In the genomic region with DNA sequence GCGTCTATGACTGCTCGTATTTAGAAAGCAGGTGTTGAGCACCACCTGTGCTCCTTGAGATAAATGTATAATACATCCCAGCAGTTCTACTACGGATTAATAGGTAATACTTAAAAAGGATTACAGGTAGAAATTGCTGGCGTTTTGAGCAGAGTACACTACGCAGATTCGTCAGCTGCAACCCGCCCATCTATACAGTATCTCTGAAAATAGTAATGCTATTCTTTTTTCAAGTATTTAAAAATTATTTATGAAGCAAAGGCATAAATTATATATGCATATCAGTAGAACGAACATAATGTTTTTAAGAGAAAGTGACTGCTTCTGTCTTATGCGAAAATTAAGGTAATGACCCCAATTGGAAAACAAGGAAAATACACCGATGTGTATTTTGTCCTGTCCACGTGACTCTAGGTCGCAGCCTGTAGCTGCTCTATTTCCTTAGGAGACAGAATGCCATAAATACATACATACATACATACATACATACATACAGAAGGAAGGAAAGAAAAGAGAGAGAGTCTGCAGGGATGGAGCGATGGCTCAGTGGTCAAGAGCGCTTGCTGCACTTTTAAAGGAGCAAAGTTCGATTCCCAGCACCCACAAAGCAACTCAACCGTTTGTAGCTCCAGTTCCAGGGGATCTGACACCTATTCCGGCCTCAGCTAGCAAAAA, we compare ENCODE assay signal across 8 mouse cellular contexts. TPM values are rescaled to one million over a fixed set of nuclear protein-coding genes. Genes with fewer than 3 reads are reported as not detected.
DNase-seq lines count a peak whose midpoint lies in the region; ATAC-seq and TF ChIP-seq lines count a peak whose summit lies in the region.

No protein-coding gene starts in this region.

- peak; percentile 71 for ATAC-seq in lung, embryonic 14.5 days (ENCODE audit: insufficient read depth)
- ATAC-seq in hindbrain, embryonic 14.5 days (ENCODE audit: low FRiP score) = peak; percentile 21; the same call in 1 of the 2 replicates
- peak; percentile 75 for ATAC-seq in midbrain, embryonic 11.5 days (ENCODE audit: low FRiP score)

- H3K27me3 ChIP-seq in lung, embryonic 14.5 days (ENCODE audit: insufficient read depth, low read length) = no peaks in the 10 kb centered on the region
- H3K27me3 ChIP-seq in embryonic facial prominence, embryonic 10.5 days (replicated peaks; ENCODE audit: low read depth, poor library complexity, severe bottlenecking) = no peaks in the 10 kb centered on the region
- H3K27me3 ChIP-seq in hindbrain, embryonic 14.5 days (ENCODE audit: control insufficient read depth, insufficient read depth, low read length) = no peaks in the 10 kb centered on the region
- no peaks in the 10 kb centered on the region for H3K27me3 ChIP-seq in midbrain, embryonic 11.5 days (ENCODE audit: control insufficient read depth, insufficient read depth, low read length)

- peak; percentile 60 for DNase-seq in lung, embryonic 14.5 days
- no peak for DNase-seq in lung, postnatal 10 days
- DNase-seq in embryonic facial prominence, embryonic 10.5 days (ENCODE audit: low spot score) = no peak
- no peak for DNase-seq in hindbrain, embryonic 14.5 days (ENCODE audit: low spot score)
- DNase-seq in midbrain, embryonic 11.5 days (ENCODE audit: low spot score, missing footprints) = no peak
- no peak for DNase-seq in natural killer cell, adult 2 months (ENCODE audit: low spot score in 2 of 2)
- no peak for DNase-seq in right cerebral cortex, postnatal 10 days (ENCODE audit: low spot score in 2 of 2)
- no peak for DNase-seq in thymus, postnatal 0 days (ENCODE audit: low spot score)

- H3K4me1 ChIP-seq in lung, embryonic 14.5 days (ENCODE audit: insufficient read depth) = no peaks in the 10 kb centered on the region
- H3K4me1 ChIP-seq in embryonic facial prominence, embryonic 10.5 days = peaks cover 24% of the 10 kb centered on the region
- H3K4me1 ChIP-seq in hindbrain, embryonic 14.5 days (replicated peaks; ENCODE audit: control insufficient read depth, insufficient read depth, low read length) = peaks cover 12% of the 10 kb centered on the region
- H3K4me1 ChIP-seq in midbrain, embryonic 11.5 days (ENCODE audit: control insufficient read depth, insufficient read depth, low read length) = peaks cover 6% of the 10 kb centered on the region; the same call in 1 of the 2 replicates

- no peaks in the 10 kb centered on the region for H3K36me3 ChIP-seq in lung, embryonic 14.5 days (ENCODE audit: insufficient read depth)
- H3K36me3 ChIP-seq in embryonic facial prominence, embryonic 10.5 days (replicated peaks) = no peaks in the 10 kb centered on the region
- H3K36me3 ChIP-seq in hindbrain, embryonic 14.5 days (replicated peaks; ENCODE audit: control insufficient read depth, insufficient read depth) = no peaks in the 10 kb centered on the region
- no peaks in the 10 kb centered on the region for H3K36me3 ChIP-seq in midbrain, embryonic 11.5 days (ENCODE audit: control insufficient read depth, insufficient read depth, low read length)

- under 1% methylated on average over 17 of the region's 17 CpGs for WGBS in lung, embryonic 14.5 days
- under 1% methylated on average over 17 of the region's 17 CpGs for WGBS in embryonic facial prominence, embryonic 10.5 days
- 2% methylated on average over 17 of the region's 17 CpGs for WGBS in hindbrain, embryonic 14.5 days
- 1% methylated on average over 17 of the region's 17 CpGs for WGBS in midbrain, embryonic 11.5 days

- no peak for TF ChIP-seq CTCF in lung, embryonic 14.5 days (IDR thresholded peaks at IDR 0.05; ENCODE audit: low read depth)

- peak overlapping the region; percentile 71 for H3K4me2 ChIP-seq in lung, embryonic 14.5 days
- H3K4me2 ChIP-seq in hindbrain, embryonic 14.5 days (replicated peaks) = peak overlapping the region; percentile 51
- H3K4me2 ChIP-seq in midbrain, embryonic 11.5 days = peak overlapping the region; percentile 49

- peak overlapping the region; percentile 41 for H3K9ac ChIP-seq in lung, embryonic 14.5 days
- H3K9ac ChIP-seq in hindbrain, embryonic 14.5 days = peak overlapping the region; percentile 37
- peak overlapping the region; percentile 42 for H3K9ac ChIP-seq in midbrain, embryonic 11.5 days (ENCODE audit: low read length)

- no peaks in the 10 kb centered on the region for H3K9me3 ChIP-seq in lung, embryonic 14.5 days (ENCODE audit: low read depth, low read length)
- no peaks in the 10 kb centered on the region for H3K9me3 ChIP-seq in embryonic facial prominence, embryonic 10.5 days
- no peaks in the 10 kb centered on the region for H3K9me3 ChIP-seq in hindbrain, embryonic 14.5 days (ENCODE audit: control insufficient read depth, low read length)
- no peaks in the 10 kb centered on the region for H3K9me3 ChIP-seq in midbrain, embryonic 11.5 days (ENCODE audit: control insufficient read depth, low read length)

- peak overlapping the region; percentile 71 for H3K4me3 ChIP-seq in lung, embryonic 14.5 days (ENCODE audit: low read depth, low read length)
- peak overlapping the region; percentile 87 for H3K4me3 ChIP-seq in embryonic facial prominence, embryonic 10.5 days
- peak overlapping the region; percentile 60 for H3K4me3 ChIP-seq in hindbrain, embryonic 14.5 days (replicated peaks; ENCODE audit: low read length)
- peak overlapping the region; percentile 77 for H3K4me3 ChIP-seq in midbrain, embryonic 11.5 days (ENCODE audit: low read depth, low read length)

- peak overlapping the region; percentile 70 for H3K27ac ChIP-seq in lung, embryonic 14.5 days (ENCODE audit: low read depth)
- H3K27ac ChIP-seq in embryonic facial prominence, embryonic 10.5 days (replicated peaks) = peak overlapping the region; percentile 95
- H3K27ac ChIP-seq in hindbrain, embryonic 14.5 days = peak overlapping the region; percentile 82
- H3K27ac ChIP-seq in midbrain, embryonic 11.5 days (ENCODE audit: low read depth, low read length) = peak overlapping the region; percentile 30; the same call in 1 of the 2 replicates

RNA-seq across cellular contexts. Expression of a gene that starts 0.6 kb away (rescaled TPM):
- polyA plus RNA-seq in lung, embryonic 14.5 days (2014; fragmentation: Nextera tagmentation; extraction: Ambion mirVana) = 38.0 and 38.3 TPM in 2 replicates
- 37.3 and 38.8 TPM in 2 replicates for polyA plus RNA-seq in embryonic facial prominence, embryonic 10.5 days (2016; fragmentation: Nextera tagmentation; extraction: Ambion mirVana)
- polyA plus RNA-seq in hindbrain, embryonic 14.5 days (2014; fragmentation: Nextera tagmentation; extraction: Ambion mirVana) = 34.9 and 35.7 TPM in 2 replicates
- 47.6 and 60.3 TPM in 2 replicates for polyA plus RNA-seq in midbrain, embryonic 11.5 days (2014; fragmentation: Nextera tagmentation; extraction: Ambion mirVana)
- 27.8 and 32.1 TPM in 2 replicates for polyA plus RNA-seq in thymus, postnatal 0 days (2015; fragmentation: Nextera tagmentation; extraction: Ambion mirVana)

RNA-seq across cellular contexts. Expression of a gene that starts 5.5 kb away (rescaled TPM):
- 0.25 and 0.34 TPM in 2 replicates for polyA plus RNA-seq in lung, embryonic 14.5 days (2014; fragmentation: Nextera tagmentation; extraction: Ambion mirVana)
- 0.09 TPM in 1 of 2 replicates, not detected in the other for polyA plus RNA-seq in embryonic facial prominence, embryonic 10.5 days (2016; fragmentation: Nextera tagmentation; extraction: Ambion mirVana)
- 0.31 and 0.50 TPM in 2 replicates for polyA plus RNA-seq in hindbrain, embryonic 14.5 days (2014; fragmentation: Nextera tagmentation; extraction: Ambion mirVana)
- 0.10 and 0.15 TPM in 2 replicates for polyA plus RNA-seq in midbrain, embryonic 11.5 days (2014; fragmentation: Nextera tagmentation; extraction: Ambion mirVana)
- polyA plus RNA-seq in thymus, postnatal 0 days (2015; fragmentation: Nextera tagmentation; extraction: Ambion mirVana) = 61.0 and 77.4 TPM in 2 replicates

Comparison
In these comparisons a context has a peak if more than half of its experiments do, and no peak if none do; other contexts are left out.
1. ATAC-seq: peak in every context shown above with its lines; median percentile 75 in midbrain, embryonic 11.5 days; 71 in lung, embryonic 14.5 days; 21 in hindbrain, embryonic 14.5 days.
2. H3K27ac ChIP-seq: peak in every context shown above with its lines; median percentile 95 in embryonic facial prominence, embryonic 10.5 days; 82 in hindbrain, embryonic 14.5 days; 70 in lung, embryonic 14.5 days; 30 in midbrain, embryonic 11.5 days.
3. RNA of a gene that starts 5.5 kb away (polyA plus RNA-seq): 61.0 to 77.4 TPM in thymus, postnatal 0 days; 0.31 to 0.50 TPM in hindbrain, embryonic 14.5 days, 0.25 to 0.34 TPM in lung, embryonic 14.5 days, 0.10 to 0.15 TPM in midbrain, embryonic 11.5 days and 0.09 TPM in embryonic facial prominence, embryonic 10.5 days; every median in the first group is over 10 times any median in the second.
4. Peak in every context shown above with its lines, with median percentiles within 50 percentile points of each other: H3K4me2 ChIP-seq, H3K4me3 ChIP-seq and H3K9ac ChIP-seq.